Mouse (Mus musculus) lung, embryonic 15.5 days (tissue): ENCODE measurements around the gene Agpat4. TPM values are rescaled to one million over a fixed set of nuclear protein-coding genes. Genes with fewer than 3 reads are reported as not detected.

ENCODE experiments used
- ATAC-seq: fragments of 200-750 bp; cut with Nextera tagmentation; 2 replicates; pipeline ENCODE4 v1.8.0; 2017; ENCODE audit warnings: moderate number of reproducible peaks, borderline replicate concordance; ENCODE audit not compliant: low FRiP score, low TSS enrichment; ENCODE audit errors: extremely low read depth
- H3K27ac ChIP-seq: fragments of 300-500 bp; sonication (generic); 2 replicates; pipeline ENCODE4 v1.5.1; 2015; ENCODE audit warnings: moderate library complexity, mild to moderate bottlenecking, inconsistent platforms
- H3K27me3 ChIP-seq: fragments of 300-500 bp; sonication (generic); 2 replicates; pipeline ENCODE4 v1.6.1; 2015; ENCODE audit warnings: inconsistent platforms
- H3K36me3 ChIP-seq: fragments of 300-500 bp; sonication (generic); 2 replicates; pipeline ENCODE4 v1.6.1; 2015; ENCODE audit warnings: inconsistent platforms
- H3K4me1 ChIP-seq: fragments of 300-500 bp; sonication (generic); 2 replicates; pipeline ENCODE4 v1.6.1; 2015; ENCODE audit warnings: inconsistent platforms
- H3K4me2 ChIP-seq: fragments of 300-500 bp; sonication (generic); 2 replicates; pipeline ENCODE4 v1.6.1; 2015; ENCODE audit warnings: inconsistent platforms, mild to moderate bottlenecking, moderate library complexity
- H3K4me3 ChIP-seq: fragments of 300-500 bp; sonication (generic); 2 replicates; pipeline ENCODE4 v1.5.1; 2015; ENCODE audit warnings: mild to moderate bottlenecking, inconsistent platforms
- H3K9ac ChIP-seq: fragments of 300-500 bp; sonication (generic); 2 replicates; pipeline ENCODE4 v1.6.1; 2015; ENCODE audit warnings: inconsistent platforms
- H3K9me3 ChIP-seq: fragments of 300-500 bp; sonication (generic); 2 replicates; pipeline ENCODE4 v1.6.1; 2016; ENCODE audit warnings: inconsistent platforms
- WGBS: fragments of 180-500 bp; shearing (Covaris S2); methylation state at CpG from one replicate; pipeline ENCODE4 v1.1.7; 2015; 5-methylcytosine and 5-hydroxymethylcytosine counted together
- polyA plus RNA-seq: library from polyadenylated mRNA; unstranded; fragments of >200 nt; fragmentation: Nextera tagmentation; extraction: Ambion mirVana; gene quantifications from 2 replicates; pipeline ENCODE4 v1.2.1, GENCODE M21; 2015

Agpat4 gene
- polyA plus RNA-seq, 1 experiment from 2014 or later = 43.7 TPM

- Histone ChIP-seq H3K9me3 (no peaks in the 10 kb centered on the region), H3K36me3 (peaks cover 72% of the 10 kb centered on the region), H3K4me3 (no peak overlapping the region), H3K4me1 (no peaks in the 10 kb centered on the region), H3K27me3 (no peaks in the 10 kb centered on the region), H3K9ac (no peak overlapping the region), H3K4me2 (no peak overlapping the region), H3K27ac (no peak overlapping the region)
- no peak for ATAC-seq
- WGBS = 93% methylated on average over 19 of the region's 19 CpGs
These were observed 131.4 kb downstream of the Agpat4 start for GRCm38 (mm10) chr17:12249783-12250504.

GRCm38 (mm10) chr17:12250581-12250980 lies 132.1 kb downstream of the Agpat4 start:
- 91% methylated on average over 9 of the region's 9 CpGs for WGBS
- H3K27ac ChIP-seq = no peak overlapping the region
- no peak for ATAC-seq
- no peak overlapping the region for H3K9ac ChIP-seq
- no peak overlapping the region for H3K4me3 ChIP-seq
- H3K27me3 ChIP-seq = no peaks in the 10 kb centered on the region
- H3K9me3 ChIP-seq = no peaks in the 10 kb centered on the region
- H3K4me1 ChIP-seq = no peaks in the 10 kb centered on the region
- H3K36me3 ChIP-seq = peaks cover 79% of the 10 kb centered on the region
- H3K4me2 ChIP-seq = no peak overlapping the region

DNA sequence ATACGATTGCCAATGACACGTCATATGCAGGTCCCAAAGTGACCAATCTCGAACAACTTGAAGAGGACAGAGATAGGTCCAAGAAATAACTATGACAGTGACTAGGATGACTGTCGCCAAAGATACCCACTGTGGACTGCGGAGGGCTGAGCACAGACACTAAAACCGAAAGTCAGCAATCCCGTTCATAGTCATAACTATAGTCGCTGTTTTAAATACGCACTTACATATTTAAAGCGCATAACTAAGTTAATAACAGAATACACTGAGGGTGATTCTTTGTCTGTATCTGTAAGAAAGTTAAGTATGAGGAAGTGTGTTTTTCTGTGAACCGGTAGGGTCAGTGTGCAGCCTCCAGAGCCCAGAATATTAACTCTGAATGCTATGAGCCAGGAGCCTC lies 137.6 kb downstream of the Agpat4 start:
- no peak overlapping the region for H3K9ac ChIP-seq
- no peak overlapping the region for H3K27ac ChIP-seq
- H3K9me3 ChIP-seq = no peaks in the 10 kb centered on the region
- WGBS = 94% methylated on average over 11 of the region's 11 CpGs
- ATAC-seq = no peak
- no peaks in the 10 kb centered on the region for H3K4me1 ChIP-seq
- no peak overlapping the region for H3K4me3 ChIP-seq
- H3K27me3 ChIP-seq = no peaks in the 10 kb centered on the region
- H3K36me3 ChIP-seq = peaks cover 72% of the 10 kb centered on the region
- no peak overlapping the region for H3K4me2 ChIP-seq

DNA sequence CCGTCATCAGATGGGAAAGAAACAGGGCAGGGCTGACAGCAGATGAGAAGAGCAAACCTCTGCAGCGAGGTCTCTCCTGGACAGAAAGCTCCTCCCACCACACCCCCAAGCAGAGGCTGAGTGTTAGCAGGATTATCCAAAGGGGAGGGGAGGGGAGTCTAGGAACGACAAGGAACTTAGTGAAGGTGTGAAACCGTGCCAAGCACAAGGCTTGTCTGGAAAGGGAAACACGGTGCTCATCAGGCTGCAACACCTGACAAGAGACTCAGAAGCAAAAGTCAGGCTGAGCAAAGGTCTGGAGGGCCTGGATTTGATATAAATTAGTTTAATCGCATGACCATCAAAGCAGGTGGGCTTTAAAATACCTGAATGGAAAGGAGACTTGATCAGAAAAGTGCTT lies 140.0 kb downstream of the Agpat4 start:
- Histone ChIP-seq H3K9ac (no peak overlapping the region), H3K36me3 (peaks cover 57% of the 10 kb centered on the region), H3K27ac (no peak overlapping the region), H3K4me1 (no peaks in the 10 kb centered on the region), H3K4me3 (no peak overlapping the region), H3K9me3 (no peaks in the 10 kb centered on the region), H3K27me3 (no peaks in the 10 kb centered on the region), H3K4me2 (no peak overlapping the region)
- 63% methylated on average over 6 of the region's 6 CpGs for WGBS
- ATAC-seq = no peak

- Histone ChIP-seq H3K9ac (no peak overlapping the region), H3K9me3 (no peaks in the 10 kb centered on the region), H3K36me3 (peaks cover 43% of the 10 kb centered on the region), H3K27ac (no peak overlapping the region), H3K4me2 (no peak overlapping the region), H3K4me1 (peaks cover 9% of the 10 kb centered on the region; the same call in 1 of the 2 replicates), H3K4me3 (no peak overlapping the region), H3K27me3 (no peaks in the 10 kb centered on the region)
- no peak for ATAC-seq
- 86% methylated on average over 8 of the region's 8 CpGs for WGBS
These were observed 141.5 kb downstream of the Agpat4 start for GRCm38 (mm10) chr17:12259957-12260356.

DNA sequence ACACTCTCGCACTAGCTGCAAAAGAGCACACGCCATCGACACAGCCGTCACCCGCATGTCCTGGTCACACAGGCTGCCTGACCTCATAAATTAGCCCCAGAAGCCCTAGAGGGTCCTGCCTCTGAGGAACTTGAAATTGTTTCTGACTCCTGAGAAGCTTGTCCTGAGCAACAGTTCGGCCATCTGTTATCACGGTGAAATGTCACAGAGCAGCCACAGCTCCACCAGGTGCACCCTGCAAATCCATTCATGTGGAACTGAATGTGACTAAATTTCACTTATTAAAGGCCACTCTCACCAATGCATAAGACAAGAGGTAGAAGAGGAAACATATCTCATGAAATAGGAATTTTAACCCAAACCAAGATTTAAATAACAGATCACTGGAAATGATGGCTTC lies 142.9 kb downstream of the Agpat4 start:
- H3K4me3 ChIP-seq = no peak overlapping the region

DNA sequence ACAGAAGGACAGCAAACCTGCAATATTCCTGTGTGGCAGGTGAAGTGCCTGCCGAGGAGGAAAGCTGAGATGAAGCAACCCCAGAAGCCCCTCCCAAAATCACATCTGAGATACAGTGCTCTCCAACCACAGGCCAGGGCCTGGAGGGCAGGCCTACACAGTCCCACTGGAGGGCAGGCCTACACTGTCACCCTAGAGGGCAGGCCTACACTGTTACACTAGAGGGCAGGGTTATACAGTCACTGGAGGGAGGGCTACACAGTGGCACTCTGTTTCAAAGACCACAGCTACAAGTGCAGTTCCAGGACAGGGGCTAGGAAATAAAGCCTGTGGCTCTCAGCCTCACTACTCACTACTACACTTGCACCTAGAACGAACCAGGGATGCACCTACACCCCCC lies 143.4 kb downstream of the Agpat4 start:
- Histone ChIP-seq H3K27ac (no peak overlapping the region), H3K27me3 (no peaks in the 10 kb centered on the region), H3K4me3 (no peak overlapping the region), H3K36me3 (peaks cover 30% of the 10 kb centered on the region), H3K4me1 (peaks cover 22% of the 10 kb centered on the region), H3K9me3 (no peaks in the 10 kb centered on the region), H3K9ac (no peak overlapping the region), H3K4me2 (no peak overlapping the region)
- WGBS = 47% methylated on average over 2 of the region's 2 CpGs
- no peak for ATAC-seq

More for the DNA sequence above, 142.9 kb downstream of the Agpat4 start:
- no peak overlapping the region for H3K27ac ChIP-seq
- peaks cover 17% of the 10 kb centered on the region for H3K4me1 ChIP-seq
- H3K36me3 ChIP-seq = peaks cover 30% of the 10 kb centered on the region
- no peak for ATAC-seq
- no peak overlapping the region for H3K9ac ChIP-seq
- 85% methylated on average over 7 of the region's 7 CpGs for WGBS
- H3K9me3 ChIP-seq = no peaks in the 10 kb centered on the region
- H3K27me3 ChIP-seq = no peaks in the 10 kb centered on the region
- no peak overlapping the region for H3K4me2 ChIP-seq

DNA sequence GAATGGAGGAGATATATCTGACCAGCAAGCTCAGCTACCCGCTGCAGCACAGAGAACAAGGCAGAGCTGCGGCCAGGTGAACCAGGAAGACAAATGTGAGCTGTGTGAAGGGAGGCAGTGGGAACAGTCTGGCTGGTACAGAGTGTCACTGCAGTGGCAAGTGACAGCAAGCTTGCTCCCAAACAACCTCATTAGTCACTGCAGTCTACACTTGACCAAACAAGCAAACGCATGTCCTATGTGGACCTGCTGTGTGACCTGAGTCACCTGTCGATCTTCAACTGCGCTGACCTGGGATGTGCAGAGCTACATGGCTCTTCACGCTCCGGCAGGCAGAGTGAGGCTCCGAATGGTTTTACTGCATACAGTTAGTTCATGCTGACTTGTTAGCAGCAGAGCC lies 144.3 kb downstream of the Agpat4 start:
- whole genome bisulfite sequencing = 87% methylated on average over 8 of the region's 8 CpGs
- Histone ChIP-seq H3K36me3 (peaks cover 22% of the 10 kb centered on the region), H3K27ac (no peak overlapping the region), H3K9me3 (no peaks in the 10 kb centered on the region), H3K4me2 (no peak overlapping the region), H3K27me3 (no peaks in the 10 kb centered on the region), H3K9ac (no peak overlapping the region), H3K4me3 (no peak overlapping the region), H3K4me1 (peaks cover 28% of the 10 kb centered on the region)
- ATAC-seq = no peak

DNA sequence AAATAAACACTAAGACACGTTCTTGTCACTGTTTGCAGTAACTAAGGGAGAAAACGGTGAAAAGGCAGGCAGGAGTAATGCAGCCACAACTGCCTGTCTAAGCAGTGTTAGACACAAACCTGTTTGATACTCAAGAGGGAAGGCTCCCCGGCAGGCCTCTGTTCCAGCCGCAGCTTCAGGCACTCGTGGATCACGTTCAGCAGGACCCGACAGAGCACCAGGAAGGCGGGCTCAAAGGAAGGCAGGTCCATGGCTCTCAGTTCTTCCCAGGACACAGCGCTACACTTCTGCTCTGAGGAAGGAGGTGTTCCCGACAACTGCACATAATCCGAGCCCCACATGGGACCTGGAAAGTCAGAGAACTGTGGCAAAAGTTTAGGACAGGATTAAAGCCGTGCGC lies 145.3 kb downstream of the Agpat4 start:
- Histone ChIP-seq H3K9me3 (no peaks in the 10 kb centered on the region), H3K9ac (no peak overlapping the region), H3K4me2 (no peak overlapping the region), H3K36me3 (peaks cover 17% of the 10 kb centered on the region), H3K4me3 (no peak overlapping the region), H3K27ac (no peak overlapping the region), H3K4me1 (peaks cover 28% of the 10 kb centered on the region), H3K27me3 (no peaks in the 10 kb centered on the region)
- WGBS = 52% methylated on average over 13 of the region's 13 CpGs
- no peak for ATAC-seq

- Histone ChIP-seq H3K9ac (no peak overlapping the region), H3K36me3 (peaks cover 22% of the 10 kb centered on the region), H3K27ac (no peak overlapping the region), H3K27me3 (no peaks in the 10 kb centered on the region), H3K4me1 (peaks cover 28% of the 10 kb centered on the region), H3K9me3 (no peaks in the 10 kb centered on the region), H3K4me3 (no peak overlapping the region), H3K4me2 (no peak overlapping the region)
- 58% methylated on average over 3 of the region's 3 CpGs for WGBS
- ATAC-seq = 0 out of 2 replicates have a peak, but pooled peaks have one; percentile 50
These were observed 145.8 kb downstream of the Agpat4 start for GRCm38 (mm10) chr17:12264293-12264692.

GRCm38 (mm10) chr17:12265969-12266925 lies 147.7 kb downstream of the Agpat4 start:
- WGBS = 57% methylated on average over 21 of the region's 21 CpGs
- H3K27me3 ChIP-seq = no peaks in the 10 kb centered on the region
- no peak overlapping the region for H3K9ac ChIP-seq
- peaks cover 28% of the 10 kb centered on the region for H3K4me1 ChIP-seq
- H3K36me3 ChIP-seq = peaks cover 29% of the 10 kb centered on the region
- H3K4me2 ChIP-seq = no peak overlapping the region
- H3K27ac ChIP-seq = peak overlapping the region; percentile 49
- no peaks in the 10 kb centered on the region for H3K9me3 ChIP-seq
- no peak overlapping the region for H3K4me3 ChIP-seq
- peak; percentile 78 for ATAC-seq

DNA sequence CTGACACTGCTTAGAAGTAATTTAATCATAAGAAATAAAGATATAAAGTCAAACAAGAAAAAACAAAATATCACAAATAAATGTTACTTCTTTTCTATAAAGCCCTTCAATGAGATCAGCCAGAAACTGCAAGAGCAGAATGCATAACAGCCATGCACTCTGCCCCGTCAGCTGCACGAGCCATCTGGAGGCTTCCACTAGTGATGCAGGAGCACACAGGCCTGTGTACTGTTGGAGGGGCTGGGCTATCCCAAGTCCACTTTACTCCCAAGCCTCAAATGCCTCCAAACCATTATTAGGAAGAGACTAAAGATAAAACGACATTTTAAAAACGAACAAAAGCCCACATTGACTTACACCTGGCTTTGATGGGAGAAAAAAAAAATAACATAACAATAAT lies 149.6 kb downstream of the Agpat4 start:
- H3K9me3 ChIP-seq = no peaks in the 10 kb centered on the region
- no peak overlapping the region for H3K4me3 ChIP-seq
- H3K4me1 ChIP-seq = peaks cover 28% of the 10 kb centered on the region
- H3K27ac ChIP-seq = no peak overlapping the region
- peaks cover 33% of the 10 kb centered on the region for H3K36me3 ChIP-seq
- H3K9ac ChIP-seq = no peak overlapping the region
- H3K27me3 ChIP-seq = no peaks in the 10 kb centered on the region
- ATAC-seq = no peak
- WGBS = 79% methylated on average over 4 of the region's 4 CpGs
- no peak overlapping the region for H3K4me2 ChIP-seq
